Mouse (Mus musculus) brain, adult 2 months (tissue): ENCODE measurements around the gene Olfr1045.
"Not testable (repeated sequence)": the region's sequence is repeated elsewhere in the genome, so short reads cannot be mapped to it uniquely, and the experiment has no call there.

Source experiments
- DNase-seq: peaks from one replicate; pipeline ENCODE4 v3.0.0; 2011; ENCODE audit warnings: low read depth, low spot score

Gene Olfr1045

DNA sequence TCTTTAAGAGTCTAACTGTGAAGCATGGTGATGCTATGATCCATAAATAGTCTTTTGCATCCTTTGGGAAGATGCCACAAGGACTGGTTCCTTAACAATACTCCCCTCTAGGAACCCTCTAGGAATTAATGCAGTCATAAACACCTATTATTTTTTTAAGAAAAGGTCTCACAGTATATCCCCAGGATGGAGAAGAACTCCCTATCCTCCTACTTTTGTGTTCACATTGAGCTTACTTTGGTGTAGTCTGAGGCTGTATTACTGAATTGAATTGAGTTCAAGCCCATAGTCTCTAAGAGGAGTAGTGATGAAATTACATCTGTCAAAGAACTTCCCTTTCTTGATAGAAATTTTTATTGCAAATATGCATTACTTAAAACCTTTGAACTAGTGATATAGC lies at the start of gene Olfr1045:
Gene Olfr1045 (minus strand): TSS at position 101 of the 400 bp plus-strand sequence.
- no peak for DNase-seq

DNA sequence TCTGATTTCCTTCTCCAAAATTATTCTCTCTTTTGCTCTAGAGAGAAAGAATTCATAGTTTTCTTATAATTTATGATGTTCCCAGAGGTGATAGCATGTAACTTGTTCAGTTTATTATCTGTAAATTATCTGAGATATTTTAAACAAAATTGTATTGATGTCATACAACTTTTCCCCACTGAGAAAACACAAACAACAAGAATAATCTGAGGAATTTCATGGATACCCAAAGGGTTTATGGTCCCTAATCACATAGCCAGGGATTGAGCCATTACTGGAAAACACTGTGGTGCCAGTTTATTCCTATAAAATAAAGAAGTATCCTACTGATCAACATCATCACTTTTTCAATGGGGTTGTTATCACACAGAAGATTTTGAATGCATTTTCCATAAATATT lies 37.4 kb upstream of the Olfr1045 start, which contains the start of gene Olfr1048:
Gene Olfr1048 (minus strand): TSS at position 101 of the 400 bp plus-strand sequence.
- no peak for DNase-seq

- no peak for DNase-seq
Observed at GRCm38 (mm10) chr2:86231301-86231700, 28.5 kb upstream of the Olfr1045 start, which contains the start of gene Olfr1047. TSS of gene Olfr1047 (minus strand) at chr2:86231401.

GRCm38 (mm10) chr2:86219214-86219613 lies 16.4 kb upstream of the Olfr1045 start, which contains the start of gene Olfr1046:
TSS of gene Olfr1046 (minus strand) at chr2:86219314.
- no peak for DNase-seq

- no peak for DNase-seq
Observed at GRCm38 (mm10) chr2:86195863-86196262, 6.9 kb downstream of the Olfr1045 start.

GRCm38 (mm10) chr2:86185583-86185982 lies 17.2 kb downstream of the Olfr1045 start, which contains the start of gene Olfr52:
TSS of gene Olfr52 (minus strand) at chr2:86185683.
- no peak for DNase-seq

GRCm38 (mm10) chr2:86179950-86180349 lies 22.9 kb downstream of the Olfr1045 start:
- DNase-seq: no peak

GRCm38 (mm10) chr2:86177720-86178119 lies 25.1 kb downstream of the Olfr1045 start, which contains the start of gene Olfr1044:
TSS of gene Olfr1044 (minus strand) at chr2:86177820.
- DNase-seq: no peak

- not testable (repeated sequence) for DNase-seq
Observed at GRCm38 (mm10) chr2:86175422-86175821, 27.4 kb downstream of the Olfr1045 start.

DNA sequence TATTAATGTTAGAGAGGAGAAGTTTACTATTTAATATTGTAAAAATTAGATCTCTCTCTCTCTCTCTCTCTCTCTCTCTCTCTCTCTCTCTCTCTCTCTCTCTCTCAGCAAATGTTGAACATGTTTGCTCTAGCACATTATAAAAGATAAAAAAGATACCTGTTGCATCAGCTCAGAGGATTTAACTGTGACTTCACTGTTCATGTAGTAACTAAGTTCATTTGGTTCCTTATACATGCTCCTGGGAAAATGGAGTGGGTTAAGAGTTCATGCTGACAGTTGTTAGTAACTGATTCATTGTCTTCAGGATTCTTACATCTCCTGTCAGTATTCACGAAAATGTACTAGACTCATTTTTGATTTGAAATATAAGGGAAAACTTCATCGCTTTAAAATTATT lies 35.4 kb downstream of the Olfr1045 start, which contains the start of gene Olfr1043:
Gene Olfr1043 (minus strand): TSS at position 101 of the 400 bp plus-strand sequence.
- DNase-seq: no peak

- no peak for DNase-seq
Observed at GRCm38 (mm10) chr2:86161738-86162137, 41.1 kb downstream of the Olfr1045 start, which contains the start of gene Olfr1042. TSS of gene Olfr1042 (minus strand) at chr2:86161838.

- DNase-seq: no peak
Observed at GRCm38 (mm10) chr2:86146632-86147031, 56.2 kb downstream of the Olfr1045 start, which contains the start of gene Olfr1040. TSS of gene Olfr1040 (minus strand) at chr2:86146732.
